Mouse (Mus musculus) thymus, postnatal 14 days (tissue): ENCODE results near the gene Olfr1377.
"Not testable (repeated sequence)": the region's sequence is repeated elsewhere in the genome, so short reads cannot be mapped to it uniquely, and the experiment has no call there.

ENCODE experiments used
- DNase-seq: peaks from one replicate; pipeline ENCODE4 v3.0.0; 2021

The Olfr1377 gene

GRCm38 (mm10) chr11:50981667-50982066 lies at the start of gene Olfr1377:
TSS of gene Olfr1377 (plus strand) at chr11:50981967.
- DNase-seq, result no peak

GRCm38 (mm10) chr11:50932040-50932439 lies 49.7 kb upstream of the Olfr1377 start:
- no peak for DNase-seq

GRCm38 (mm10) chr11:50938435-50938834 lies 43.3 kb upstream of the Olfr1377 start:
- DNase-seq, result no peak

- peak; percentile 25 for DNase-seq
Measured at GRCm38 (mm10) chr11:50939621-50940366, 42.0 kb upstream of the Olfr1377 start.

GRCm38 (mm10) chr11:50942386-50942785 lies 39.4 kb upstream of the Olfr1377 start:
- DNase-seq, result no peak

DNA sequence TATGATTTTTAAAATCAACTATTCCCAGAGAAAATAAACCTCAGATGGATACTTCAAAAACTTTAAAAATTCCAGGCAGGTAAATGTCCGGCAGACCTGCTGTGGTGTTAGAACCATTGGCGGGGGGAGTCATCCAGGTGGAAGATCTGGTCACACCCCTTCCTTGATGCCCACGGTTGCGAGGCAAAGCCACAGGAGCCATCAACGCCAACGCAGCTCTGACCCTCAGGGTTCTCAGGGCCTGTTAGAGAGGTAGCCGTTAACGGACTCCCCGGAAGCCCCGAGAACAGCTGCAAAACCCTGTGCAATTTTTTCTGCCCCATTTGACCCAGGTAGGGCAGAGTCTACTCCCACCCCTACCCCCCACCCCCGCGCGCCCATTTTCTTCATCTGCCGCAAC lies 38.3 kb upstream of the Olfr1377 start, which contains the start of gene 4933414I15Rik:
Gene 4933414I15Rik (minus strand): TSS at position 260 of the 400 bp plus-strand sequence.
- DNase-seq, result no peak

GRCm38 (mm10) chr11:50952290-50952689 lies 29.5 kb upstream of the Olfr1377 start:
- no peak for DNase-seq

DNA sequence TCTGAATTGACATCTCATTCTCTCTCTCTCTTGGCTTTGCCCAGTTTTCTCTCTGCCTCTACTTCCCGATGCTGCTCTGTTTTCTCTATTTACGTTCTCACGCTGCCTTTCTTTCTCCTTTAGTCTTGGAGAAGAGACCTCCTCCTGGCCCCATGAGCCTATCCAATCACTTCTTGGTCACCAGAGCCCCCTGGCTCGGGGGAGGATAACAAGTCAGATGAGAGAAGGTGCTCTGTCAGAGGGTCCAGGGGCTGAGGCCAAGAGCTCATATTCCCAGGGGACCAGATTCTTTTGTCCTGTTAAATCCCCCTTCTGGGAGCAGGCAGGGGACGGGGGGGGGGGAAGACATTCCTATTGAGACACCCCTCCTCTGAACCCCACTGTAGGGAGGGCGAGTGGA lies 28.1 kb upstream of the Olfr1377 start, which contains the start of gene Prop1:
Gene Prop1 (minus strand): TSS at position 101 of the 400 bp plus-strand sequence.
- no peak for DNase-seq

GRCm38 (mm10) chr11:50964886-50965285 lies 16.9 kb upstream of the Olfr1377 start:
- no peak for DNase-seq

GRCm38 (mm10) chr11:50966230-50966629 lies 15.5 kb upstream of the Olfr1377 start, which contains the start of gene Olfr1378:
TSS of gene Olfr1378 (plus strand) at chr11:50966530.
- DNase-seq, result no peak

DNA sequence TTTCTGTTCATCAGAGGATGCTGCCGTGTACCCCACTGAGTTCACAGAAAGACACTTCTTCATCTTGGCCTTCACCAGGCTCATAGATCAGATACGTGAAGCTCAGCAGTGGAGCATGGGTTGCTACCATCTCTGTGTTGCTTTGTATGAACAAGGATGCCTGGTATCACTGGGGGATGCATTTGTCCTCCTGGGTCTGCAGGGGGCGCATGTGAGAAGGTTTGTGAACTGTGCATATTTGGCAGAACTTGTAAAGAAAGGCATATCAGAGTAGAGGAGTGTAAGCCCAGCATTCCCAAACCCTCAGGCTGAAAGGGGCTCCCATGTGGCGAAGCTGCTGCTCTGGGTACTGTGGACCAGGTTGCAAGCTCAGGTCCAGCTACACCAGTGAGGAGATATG lies 4.6 kb upstream of the Olfr1377 start:
- no peak for DNase-seq

- DNase-seq, result no peak
Measured at GRCm38 (mm10) chr11:51003296-51003695, 21.5 kb downstream of the Olfr1377 start, which contains the start of gene Olfr51. TSS of gene Olfr51 (plus strand) at chr11:51003596.

DNA sequence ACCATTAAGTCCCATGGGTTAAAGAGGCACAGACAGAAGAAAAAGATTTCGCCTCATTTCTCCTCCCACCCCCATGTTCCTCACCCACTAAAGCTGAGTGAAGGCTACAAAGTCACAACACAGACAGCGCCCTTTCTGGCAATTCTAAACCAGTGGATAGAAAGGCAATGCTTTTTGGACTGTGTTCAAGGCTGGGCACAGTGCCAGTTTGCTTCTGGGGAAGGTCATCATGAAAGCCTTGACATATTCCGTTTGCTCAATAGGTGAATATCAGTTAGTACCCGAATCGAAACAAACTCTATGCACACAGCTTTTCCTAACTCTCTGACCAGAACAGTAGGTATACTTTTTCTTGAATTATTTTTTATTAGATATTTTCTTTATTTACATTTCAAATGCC lies 30.1 kb downstream of the Olfr1377 start:
- DNase-seq, result no peak

DNA sequence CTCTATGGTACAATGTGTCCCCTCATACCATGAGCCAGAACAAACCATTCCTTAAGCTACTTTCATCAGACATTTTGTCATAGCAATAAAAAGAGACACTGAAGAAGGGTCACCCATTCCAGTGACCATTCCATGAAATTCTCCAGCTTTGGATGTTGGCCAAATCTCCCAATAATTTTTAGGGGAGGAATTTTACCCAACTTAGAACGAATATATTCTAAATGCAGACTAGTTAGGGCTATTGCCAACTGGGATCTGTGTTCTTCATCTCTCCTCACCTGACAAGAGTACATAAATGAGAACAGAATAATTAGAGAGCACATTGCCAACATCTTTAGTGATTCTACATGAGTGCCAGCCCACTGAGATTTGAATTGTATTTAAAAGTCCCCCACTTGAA lies 32.2 kb downstream of the Olfr1377 start, which contains the start of gene Olfr54:
Gene Olfr54 (plus strand): TSS at position 301 of the 400 bp plus-strand sequence.
- no peak for DNase-seq

- DNase-seq, result no peak
Measured at GRCm38 (mm10) chr11:51016341-51016740, 34.6 kb downstream of the Olfr1377 start.

- not testable (repeated sequence) for DNase-seq
Measured at GRCm38 (mm10) chr11:51026811-51027210, 45.0 kb downstream of the Olfr1377 start.

GRCm38 (mm10) chr11:51029381-51029780 lies 47.6 kb downstream of the Olfr1377 start:
- DNase-seq, result not testable (repeated sequence)

DNA sequence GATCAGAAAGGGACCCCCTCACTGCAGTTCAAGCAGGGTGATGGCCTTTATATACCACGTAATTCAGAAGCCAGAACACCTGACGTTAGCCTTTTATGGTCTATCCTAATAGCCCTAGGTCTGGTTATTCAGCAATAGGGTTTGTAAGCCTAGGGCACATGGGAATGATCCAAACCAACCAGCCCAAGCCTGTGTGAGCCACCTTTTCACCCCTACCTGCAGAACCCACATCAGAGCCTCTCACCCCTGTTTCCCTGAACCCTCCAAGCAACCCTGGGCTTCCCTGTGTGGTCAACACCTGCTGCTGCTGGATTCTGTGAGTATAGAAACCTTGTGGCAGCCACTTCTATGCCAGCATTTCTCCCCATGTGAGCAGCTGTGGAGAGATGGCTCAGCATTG lies 48.5 kb downstream of the Olfr1377 start:
- no peak for DNase-seq

DNA sequence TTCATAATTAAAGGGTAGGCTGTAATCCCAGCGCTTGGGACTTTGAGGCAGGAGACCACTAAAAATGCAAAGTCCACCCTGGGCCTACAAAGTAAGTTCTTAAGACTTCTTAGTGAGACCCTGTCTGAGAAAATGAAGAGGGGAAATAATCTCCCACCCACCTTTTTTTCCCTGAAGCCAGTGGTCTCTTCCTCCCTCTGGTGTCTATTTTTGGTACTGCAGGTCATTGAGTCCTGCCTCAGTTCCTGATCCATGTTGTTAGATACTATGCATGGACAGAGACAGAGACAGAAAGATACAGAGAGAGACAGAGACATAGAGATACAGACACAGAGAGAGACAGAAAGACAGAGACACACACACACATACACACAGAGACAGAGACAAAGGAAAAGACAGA lies 51.1 kb downstream of the Olfr1377 start:
- DNase-seq, result peak; percentile 32

- DNase-seq, result not testable (repeated sequence)
Measured at GRCm38 (mm10) chr11:51034141-51034540, 52.4 kb downstream of the Olfr1377 start.

DNA sequence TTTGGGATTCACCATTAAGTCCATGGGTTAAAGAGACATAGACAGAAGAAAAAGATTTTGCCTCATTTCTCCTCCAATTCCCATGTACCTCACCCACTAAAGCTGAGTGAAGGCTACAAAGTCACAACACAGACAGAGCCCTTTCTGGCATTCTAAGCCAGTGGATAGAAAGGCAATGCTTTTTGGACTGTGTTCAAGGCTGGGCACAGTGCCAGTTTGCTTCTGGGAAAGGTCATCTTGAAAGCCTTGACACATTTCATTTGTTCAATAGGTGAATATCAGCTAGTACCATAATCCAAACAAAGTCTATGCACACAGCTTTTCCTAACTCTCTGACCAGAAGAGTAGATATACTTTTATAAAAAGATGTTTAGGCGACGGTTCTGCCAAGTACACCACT lies 54.2 kb downstream of the Olfr1377 start:
- no peak for DNase-seq
